Comparison of ENCODE assay signal across 24 mouse cellular contexts in genomic region chr3:9557778-9558560, GRCm38 (mm10). TPM values are rescaled to one million over a fixed set of nuclear protein-coding genes. Genes with fewer than 3 reads are reported as not detected.
A peak's percentile ranks its signal among the peaks of the same experiment; 100 is the strongest.
DNase-seq lines count a peak whose midpoint lies in the region; ATAC-seq lines count a peak whose summit lies in the region.
"Had no signal": no experiment of that assay in that cellular context is flagged by ENCODE, and none has a peak within 500 bp of the region (broad histone marks: within the 10 kb centered on the region; RNA-seq: fewer than 3 reads in every experiment).

No protein-coding gene starts in this region.

- H3K4me3 ChIP-seq in forebrain, embryonic 14.5 days (ENCODE audit: low read depth, low read length): no peak overlapping the region
- no peak overlapping the region for H3K4me3 ChIP-seq in forebrain, embryonic 10.5 days
- H3K4me3 ChIP-seq in forebrain, embryonic 16.5 days (replicated peaks; ENCODE audit: low read length): no peak overlapping the region
- H3K4me3 ChIP-seq: embryonic facial prominence, embryonic 12.5 days; embryonic facial prominence, embryonic 15.5 days; hindbrain, embryonic 12.5 days; hindbrain, embryonic 15.5 days had no signal

- 11% methylated on average over 6 of the region's 6 CpGs for WGBS in forebrain, embryonic 14.5 days
- 72% methylated on average over 6 of the region's 6 CpGs for WGBS in forebrain, embryonic 10.5 days
- WGBS in forebrain, embryonic 16.5 days: 12% methylated on average over 6 of the region's 6 CpGs

- peaks cover 4% of the 10 kb centered on the region; the same call in 1 of the 2 replicates for H3K4me1 ChIP-seq in forebrain, embryonic 14.5 days (ENCODE audit: control insufficient read depth, insufficient read depth, low read length)
- 0 out of 2 replicates have a peak, but pooled peaks cover 4% of the 10 kb centered on the region for H3K4me1 ChIP-seq in forebrain, embryonic 10.5 days
- H3K4me1 ChIP-seq in forebrain, embryonic 16.5 days (replicated peaks; ENCODE audit: control insufficient read depth, insufficient read depth, low read length): peaks cover 16% of the 10 kb centered on the region
- H3K4me1 ChIP-seq: embryonic facial prominence, embryonic 15.5 days; hindbrain, embryonic 12.5 days had no signal

- H3K9me3 ChIP-seq in forebrain, embryonic 14.5 days (replicated peaks; ENCODE audit: control insufficient read depth, low read length): no peaks in the 10 kb centered on the region
- no peaks in the 10 kb centered on the region for H3K9me3 ChIP-seq in forebrain, embryonic 10.5 days
- no peaks in the 10 kb centered on the region for H3K9me3 ChIP-seq in forebrain, embryonic 16.5 days (ENCODE audit: control insufficient read depth, low read length)
- H3K9me3 ChIP-seq: embryonic facial prominence, embryonic 12.5 days; embryonic facial prominence, embryonic 15.5 days; G1E; hindbrain, embryonic 12.5 days; hindbrain, embryonic 15.5 days had no signal

- intact Hi-C loops in left cerebral cortex, postnatal 36 days (cut with DNase I): no loop called here

- peak; percentile 65 for ATAC-seq in forebrain, embryonic 14.5 days
- peak; percentile 66 for ATAC-seq in forebrain, embryonic 16.5 days
- ATAC-seq: Patski had no signal

- no peak overlapping the region for H3K4me2 ChIP-seq in forebrain, embryonic 14.5 days (ENCODE audit: low read length)
- H3K4me2 ChIP-seq in forebrain, embryonic 16.5 days (ENCODE audit: low read length): no peak overlapping the region
- H3K4me2 ChIP-seq: embryonic facial prominence, embryonic 12.5 days; embryonic facial prominence, embryonic 15.5 days; heart, embryonic 11.5 days; hindbrain, embryonic 12.5 days; hindbrain, embryonic 15.5 days had no signal

- no peaks in the 10 kb centered on the region for H3K27me3 ChIP-seq in forebrain, embryonic 14.5 days (replicated peaks; ENCODE audit: control insufficient read depth, insufficient read depth, low read length)
- H3K27me3 ChIP-seq in forebrain, embryonic 10.5 days (ENCODE audit: poor library complexity, severe bottlenecking): no peaks in the 10 kb centered on the region
- H3K27me3 ChIP-seq in forebrain, embryonic 16.5 days (replicated peaks; ENCODE audit: control insufficient read depth, insufficient read depth, low read length): no peaks in the 10 kb centered on the region
- H3K27me3 ChIP-seq: CH12.LX; embryonic facial prominence, embryonic 12.5 days; embryonic facial prominence, embryonic 15.5 days; hindbrain, embryonic 12.5 days; hindbrain, embryonic 15.5 days; Patski had no signal

- H3K9ac ChIP-seq in forebrain, embryonic 14.5 days (ENCODE audit: low read length): no peak overlapping the region
- no peak overlapping the region for H3K9ac ChIP-seq in forebrain, embryonic 16.5 days (replicated peaks; ENCODE audit: low read depth, low read length)
- H3K9ac ChIP-seq: embryonic facial prominence, embryonic 12.5 days; embryonic facial prominence, embryonic 15.5 days; hindbrain, embryonic 12.5 days; hindbrain, embryonic 15.5 days had no signal

- DNase-seq in forebrain, embryonic 14.5 days (ENCODE audit: low spot score): peak; percentile 72
- DNase-seq in forebrain, embryonic 10.5 days (ENCODE audit: extremely low spot score, low spot score): no peak
- DNase-seq in kidney, adult 9 months: peak; percentile 67
- DNase-seq in kidney, postnatal 25 days: no peak
- no peak for DNase-seq in left cerebral cortex, postnatal 36 days (ENCODE audit: low spot score in 2 of 2)
- DNase-seq: adrenal gland, postnatal 10 days; adrenal gland, postnatal 36 days; B cell, adult 2 months; cerebellum, adult 11 months; cerebellum, adult 2 months; cerebellum, adult 9-11 months; cerebellum, postnatal 25 days; gastrocnemius, postnatal 10 days; gastrocnemius, postnatal 36 days; heart, adult 11 months had no signal

- H3K36me3 ChIP-seq in forebrain, embryonic 14.5 days (ENCODE audit: control insufficient read depth, insufficient read depth, low read length): no peaks in the 10 kb centered on the region
- no peaks in the 10 kb centered on the region for H3K36me3 ChIP-seq in forebrain, embryonic 10.5 days (replicated peaks)
- no peaks in the 10 kb centered on the region for H3K36me3 ChIP-seq in forebrain, embryonic 16.5 days (ENCODE audit: control insufficient read depth, insufficient read depth)
- H3K36me3 ChIP-seq: embryonic facial prominence, embryonic 12.5 days; embryonic facial prominence, embryonic 15.5 days; G1E; hindbrain, embryonic 12.5 days; hindbrain, embryonic 15.5 days had no signal

- no peak overlapping the region for H3K27ac ChIP-seq in forebrain, embryonic 14.5 days (ENCODE audit: low read depth, low read length)
- H3K27ac ChIP-seq in forebrain, embryonic 10.5 days: no peak overlapping the region
- H3K27ac ChIP-seq in forebrain, embryonic 16.5 days (ENCODE audit: low read length): no peak overlapping the region
- H3K27ac ChIP-seq: embryonic facial prominence, embryonic 12.5 days; embryonic facial prominence, embryonic 15.5 days; hindbrain, embryonic 12.5 days; hindbrain, embryonic 15.5 days had no signal

RNA-seq across cellular contexts. Expression of gene Zfp704, which starts 51.9 kb away (rescaled TPM):
- 8.9 and 12.9 TPM in 2 replicates for polyA plus RNA-seq in forebrain, embryonic 14.5 days (2014; fragmentation: Nextera tagmentation; extraction: Ambion mirVana)
- polyA plus RNA-seq in forebrain, embryonic 10.5 days (2016; fragmentation: Nextera tagmentation; extraction: Ambion mirVana): 5.6 and 6.6 TPM in 2 replicates
- 19.4 and 19.7 TPM in 2 replicates for polyA plus RNA-seq in forebrain, embryonic 16.5 days (2015; fragmentation: Nextera tagmentation; extraction: Ambion mirVana)
- 10 to 100 TPM; 30.1 to 34.3 TPM for total RNA-seq in left cerebral cortex, postnatal 36 days (2021)
- total RNA-seq: CH12.LX had no signal

Comparison
In these comparisons a context has a peak if more than half of its experiments do, and no peak if none do; other contexts are left out.
1. DNase-seq: peak in forebrain, embryonic 14.5 days (single experiment) and kidney, adult 9 months (single experiment); none in forebrain, embryonic 10.5 days (single experiment), kidney, postnatal 25 days (0 of 2) and left cerebral cortex, postnatal 36 days (0 of 2).